Mouse (Mus musculus) B cell, adult 67 days (primary cell): ENCODE results near the gene Pced1a. TPM values are rescaled to one million over a fixed set of nuclear protein-coding genes. Genes with fewer than 3 reads are reported as not detected.

Experiments
- total RNA-seq, 2 experiments: library from RNA; stranded (reverse); gene quantifications; 4 replicates each; pipeline ENCODE4 v1.2.4; 2023

Gene Pced1a
- total RNA-seq, result 10 to 100 TPM; 22.2 to 26.2 TPM

GRCm38 (mm10) chr2:130424126-130424853 lies at the start of gene Pced1a, which contains the start of gene Vps16:
Gene Pced1a, minus strand, starts transcription at chr2:130424701.
Gene Vps16, plus strand, starts transcription at chr2:130424339.

DNA sequence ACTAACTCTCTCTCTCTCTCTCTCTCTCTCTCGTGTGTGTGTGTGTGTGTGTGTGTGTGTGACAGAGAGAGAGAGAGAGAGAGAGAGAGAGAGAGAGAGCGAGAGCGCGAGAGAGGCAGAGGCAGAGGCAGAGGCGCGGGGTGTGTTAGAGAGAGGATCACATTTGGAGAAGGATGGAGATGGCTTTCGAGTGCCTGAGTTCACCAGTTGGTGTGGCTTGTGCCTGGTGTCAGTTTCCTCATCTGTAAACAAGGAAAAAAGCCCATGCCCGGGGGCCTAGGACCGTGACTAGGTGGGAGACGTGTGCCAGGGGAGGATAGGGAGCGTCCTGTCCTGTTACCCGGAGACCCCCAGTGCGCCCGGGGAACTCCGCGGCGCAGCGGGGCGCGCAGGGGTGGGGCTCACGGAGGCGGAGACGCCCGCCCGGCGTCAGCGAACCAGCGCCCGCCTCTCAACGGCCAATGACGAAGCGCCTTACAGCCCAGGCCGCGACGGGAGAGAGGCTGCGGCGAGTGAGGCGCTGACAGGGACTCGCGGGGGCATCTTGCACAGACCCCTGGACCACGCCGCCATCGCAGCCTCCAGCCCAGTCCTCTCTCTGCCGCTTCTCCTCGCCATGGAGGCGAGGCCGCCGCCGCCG lies 25.4 kb upstream of the Pced1a start, which contains the start of gene Ptpra:
Ptpra (plus strand) TSS at position 485 of the 640 bp plus-strand sequence.

DNA sequence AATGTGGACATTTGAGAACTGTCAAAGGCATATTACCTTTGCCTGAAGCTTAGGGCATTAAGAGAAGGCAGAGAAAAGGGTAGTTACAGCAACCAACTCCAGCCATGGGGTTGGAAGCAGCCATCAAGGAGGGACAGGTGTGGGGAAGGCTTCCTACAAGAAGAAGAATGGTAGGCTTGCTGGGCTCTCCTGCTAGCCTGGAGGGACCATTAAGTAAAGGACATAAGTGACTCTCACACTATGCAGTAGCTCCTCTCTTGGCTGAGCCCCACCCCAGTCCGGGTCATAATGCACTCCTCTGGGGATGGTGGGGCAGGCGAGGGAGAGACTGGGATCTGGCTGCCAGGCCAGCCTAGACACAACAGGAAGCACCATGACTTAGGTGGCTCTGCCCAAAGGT lies 18.3 kb downstream of the Pced1a start, which contains the start of gene Tmem239:
Tmem239 (plus strand) TSS at position 301 of the 400 bp plus-strand sequence.

DNA sequence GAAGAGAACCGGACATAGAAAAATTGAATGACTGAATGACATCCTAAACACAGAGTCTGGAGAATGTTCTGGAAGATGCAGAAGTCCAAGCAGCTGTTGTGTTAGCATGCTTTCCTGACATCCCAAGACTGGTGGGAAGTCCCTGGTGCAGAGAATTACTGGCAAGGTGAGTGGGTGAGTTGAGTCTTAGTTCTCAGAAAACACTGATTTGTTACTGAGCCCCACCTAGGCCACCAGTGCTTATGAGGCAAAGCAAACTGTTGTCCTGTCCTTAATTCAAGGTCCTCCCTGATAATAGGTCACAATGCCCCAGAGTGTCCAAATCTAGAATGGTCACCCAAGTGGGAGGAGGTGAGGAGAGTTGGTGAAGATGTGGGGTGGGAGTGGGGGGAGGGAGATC lies 19.6 kb downstream of the Pced1a start, which contains the start of the genes Gm28372 and 1700020A23Rik:
Gm28372 (plus strand) TSS at position 301 of the 400 bp plus-strand sequence.
1700020A23Rik (plus strand) TSS at position 321 of the 400 bp plus-strand sequence.

GRCm38 (mm10) chr2:130397186-130397985 lies 27.1 kb downstream of the Pced1a start, which contains the start of gene Cpxm1:
Gene Cpxm1, minus strand, starts transcription at chr2:130397574.

Other genes starting within 250 kb of the Pced1a start
- gene Snrpb, start 245.3 kb downstream of the Pced1a start, total RNA-seq, result 100 to 1,000 TPM; 172 TPM
- not detected for gene Tmc2, start 229.5 kb downstream of the Pced1a start, total RNA-seq
- gene Nop56, start 150.3 kb downstream of the Pced1a start, total RNA-seq, result 100 to 1,000 TPM; 315 to 340 TPM
- gene Idh3b, start 140.2 kb downstream of the Pced1a start, total RNA-seq, result 100 to 1,000 TPM; 127 to 154 TPM
- gene Ebf4, start 129.5 kb downstream of the Pced1a start, total RNA-seq, result not detected
- gene Cpxm1, start 27.1 kb downstream of the Pced1a start, total RNA-seq, result 1 to 10 TPM in 1 of 2 experiments, not detected in 1; 1.2 TPM
- gene Gm28372, start 19.5 kb downstream of the Pced1a start, total RNA-seq, result not detected
- gene 1700020A23Rik, start 19.4 kb downstream of the Pced1a start, total RNA-seq, result not detected
- gene Tmem239, start 18.2 kb downstream of the Pced1a start, total RNA-seq, result not detected
- 100 to 1,000 TPM; 156 to 175 TPM for gene Vps16, start 362 bp downstream of the Pced1a start, total RNA-seq
- gene Ptpra, start 25.6 kb upstream of the Pced1a start, total RNA-seq, result 100 to 1,000 TPM; 104 to 116 TPM
- gene Mrps26, start 139.0 kb upstream of the Pced1a start, total RNA-seq, result 10 to 100 TPM; 51.4 to 51.5 TPM
- not detected for gene Oxt, start 151.5 kb upstream of the Pced1a start, total RNA-seq
- gene Avp, start 157.9 kb upstream of the Pced1a start, total RNA-seq, result not detected
- 10 to 100 TPM; 11.4 to 13.1 TPM for gene Fastkd5, start 205.3 kb upstream of the Pced1a start, total RNA-seq
- gene Ubox5, start 205.3 kb upstream of the Pced1a start, total RNA-seq, result 1 to 10 TPM; 5.8 to 9.7 TPM
- gene Lzts3, start 218.1 kb upstream of the Pced1a start, total RNA-seq, result 1 to 10 TPM; 5.4 to 5.9 TPM
- 100 to 1,000 TPM; 143 to 150 TPM for gene Ddrgk1, start 240.0 kb upstream of the Pced1a start, total RNA-seq
- 10 to 100 TPM; 17.8 to 22.2 TPM for gene Itpa, start 242.9 kb upstream of the Pced1a start, total RNA-seq